ENCODE assay signal across 9 mouse cellular contexts in genomic region chr14:86781553-86782273, GRCm38 (mm10).
A peak's percentile ranks its signal among the peaks of the same experiment; 100 is the strongest.
DNase-seq lines count a peak whose midpoint lies in the region; ATAC-seq and TF ChIP-seq lines count a peak whose summit lies in the region.
"Had no signal": no experiment of that assay in that cellular context is flagged by ENCODE, and none has a peak within 500 bp of the region (broad histone marks: within the 10 kb centered on the region; RNA-seq: fewer than 3 reads in every experiment).

No protein-coding gene starts in this region.

- no peaks in the 10 kb centered on the region for H3K9me3 ChIP-seq in ES-E14 (ENCODE audit: control insufficient read depth, insufficient read depth, low read depth, low read length)
- H3K9me3 ChIP-seq in kidney, embryonic 15.5 days (replicated peaks) = no peaks in the 10 kb centered on the region

- peaks cover 2% of the 10 kb centered on the region; the same call in 1 of the 2 replicates for H3K4me1 ChIP-seq in liver, adult 2 months (ENCODE audit: control insufficient read depth, insufficient read depth, low read length)
- no peaks in the 10 kb centered on the region for H3K4me1 ChIP-seq in ES-E14 (ENCODE audit: control insufficient read depth in 2 of 2, insufficient read depth in 2 of 2, low read length in 2 of 2, poor library complexity in 1 of 2)
- no peaks in the 10 kb centered on the region for H3K4me1 ChIP-seq in kidney, embryonic 15.5 days

- peak; percentile 36; the same call in 1 of the 2 replicates for ATAC-seq in kidney, embryonic 15.5 days (replicated peaks; ENCODE audit: low FRiP score)

- no peak for TF ChIP-seq POLR2A in liver, adult 2 months (IDR thresholded peaks at IDR 0.05; ENCODE audit: extremely low read depth, insufficient read depth, low read length)

- H3K36me3 ChIP-seq in liver, adult 2 months (ENCODE audit: control insufficient read depth, insufficient read depth, low read length) = no peaks in the 10 kb centered on the region
- H3K36me3 ChIP-seq in ES-E14 (ENCODE audit: control insufficient read depth, insufficient read depth, low read length, poor library complexity, severe bottlenecking) = no peaks in the 10 kb centered on the region
- no peaks in the 10 kb centered on the region for H3K36me3 ChIP-seq in kidney, embryonic 15.5 days

- H3K9ac ChIP-seq in liver, adult 2 months (ENCODE audit: low read depth, low read length) = no peak overlapping the region
- H3K9ac ChIP-seq in ES-E14 (ENCODE audit: insufficient read depth, low read depth, low read length, poor library complexity, severe bottlenecking) = no peak overlapping the region
- H3K9ac ChIP-seq in kidney, embryonic 15.5 days = no peak overlapping the region

- H3K27me3 ChIP-seq in liver, adult 2 months (ENCODE audit: control insufficient read depth, insufficient read depth, low read length) = no peaks in the 10 kb centered on the region
- no peaks in the 10 kb centered on the region for H3K27me3 ChIP-seq in kidney, embryonic 15.5 days

- H3K4me2 ChIP-seq in kidney, embryonic 15.5 days = no peak overlapping the region

- WGBS in liver, adult 2 months = 51% methylated on average over 6 of the region's 6 CpGs
- 67% methylated on average over 6 of the region's 6 CpGs for WGBS in kidney, embryonic 15.5 days

- peak; percentile 44 for DNase-seq in liver, adult 2 months (ENCODE audit: extremely low read depth, low read depth, low spot score)
- DNase-seq in liver (no peak), ES-E14 (ENCODE audit: low read depth, low spot score) (peak; percentile 17)
- DNase-seq in brain, adult 2 months (ENCODE audit: low read depth, low spot score) = peak; percentile 69
- DNase-seq in fibroblast of lung, adult 2 months (ENCODE audit: low read depth) = peak; percentile 13
- DNase-seq in lung, postnatal 10 days = peak; percentile 62
- DNase-seq in thymus, postnatal 4 days = peak; percentile 16

- H3K4me3 ChIP-seq in liver, adult 2 months (ENCODE audit: insufficient read depth, low read depth, low read length) = no peak overlapping the region
- H3K4me3 ChIP-seq in ES-E14 (ENCODE audit: insufficient read depth in 1 of 2, low read depth in 1 of 2, low read length in 2 of 2, poor library complexity in 1 of 2, severe bottlenecking in 1 of 2) = no peak overlapping the region
- H3K4me3 ChIP-seq in kidney, embryonic 15.5 days (replicated peaks) = no peak overlapping the region
- H3K4me3 ChIP-seq: erythroblast, embryonic 14.5 days had no signal

- H3K27ac ChIP-seq in liver, adult 2 months (replicated peaks; ENCODE audit: insufficient read depth, low read depth, low read length) = no peak overlapping the region
- H3K27ac ChIP-seq in ES-E14 (ENCODE audit: insufficient read depth, low read depth, low read length, poor library complexity, severe bottlenecking) = no peak overlapping the region
- no peak overlapping the region for H3K27ac ChIP-seq in kidney, embryonic 15.5 days

- in situ Hi-C loops in ES-E14 (cut with MboI; ENCODE audit: low sequenced_read_pairs in 2 of 2, unreplicated experiment in 2 of 2) = no loop called here

- TF ChIP-seq CTCF in liver, adult 2 months (IDR thresholded peaks at IDR 0.05; ENCODE audit: low read depth, low read length) = peak; percentile 49

- H3K79me2 ChIP-seq in liver, adult 2 months (ENCODE audit: control insufficient read depth, insufficient read depth, low read length) = no peaks in the 10 kb centered on the region

TF ChIP-seq in ES-E14, 5 proteins besides CTCF, POLR2A, EP300 and RAD21:
- TF ChIP-seq CHD2 (IDR thresholded peaks at IDR 0.05; ENCODE audit: low read depth, low read length) (no peak), ZC3H11A (IDR thresholded peaks at IDR 0.05; ENCODE audit: borderline replicate concordance, low read depth, low read length) (peak; percentile 42; the same call in 1 of the 2 replicates)
